Mouse (Mus musculus): ENCODE results near the gene Zfp704. TPM values are rescaled to one million over a fixed set of nuclear protein-coding genes. Genes with fewer than 3 reads are reported as not detected.

The Zfp704 gene
- polyA plus RNA-seq, 1 experiment from 2014 or later, result 11.4 TPM

DNA sequence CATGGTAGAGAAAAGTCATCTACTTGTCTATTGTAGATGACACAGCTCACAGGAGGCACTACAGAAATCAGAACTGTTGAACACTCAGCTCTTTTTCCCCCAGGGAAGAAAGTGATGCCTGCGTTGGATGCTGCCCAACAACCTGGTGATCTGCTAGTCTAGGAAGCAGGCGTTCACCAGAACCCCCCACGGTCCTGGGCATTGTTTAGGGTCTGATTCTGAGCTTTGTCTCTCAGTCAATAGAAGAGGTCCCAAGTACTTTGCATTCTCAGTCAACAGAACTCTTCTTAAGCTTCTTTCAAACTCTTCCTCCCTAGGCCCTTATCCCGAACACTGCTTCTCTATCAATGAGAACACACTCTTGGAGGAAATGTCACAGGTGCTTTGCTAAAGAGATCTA, 122.2 kb downstream of the Zfp704 start:
- H3K27me3 ChIP-seq (ENCODE audit: insufficient read depth, low read length), result no peaks in the 10 kb centered on the region
- no peak overlapping the region for H3K4me3 ChIP-seq (ENCODE audit: low read length)
- no peak overlapping the region for H3K9ac ChIP-seq (replicated peaks; ENCODE audit: low read length)
- H3K27ac ChIP-seq (ENCODE audit: low read length), result no peak overlapping the region
- no peak overlapping the region for H3K4me2 ChIP-seq (replicated peaks; ENCODE audit: low read depth, low read length)
- H3K9me3 ChIP-seq (ENCODE audit: low read length), result no peaks in the 10 kb centered on the region
- ATAC-seq (ENCODE audit: low FRiP score, low TSS enrichment), result no peak
- no peaks in the 10 kb centered on the region for H3K36me3 ChIP-seq (ENCODE audit: insufficient read depth, low read length)
- no peaks in the 10 kb centered on the region for H3K4me1 ChIP-seq (ENCODE audit: insufficient read depth, low read length)
- WGBS, result 87% methylated on average over 4 of the region's 4 CpGs

DNA sequence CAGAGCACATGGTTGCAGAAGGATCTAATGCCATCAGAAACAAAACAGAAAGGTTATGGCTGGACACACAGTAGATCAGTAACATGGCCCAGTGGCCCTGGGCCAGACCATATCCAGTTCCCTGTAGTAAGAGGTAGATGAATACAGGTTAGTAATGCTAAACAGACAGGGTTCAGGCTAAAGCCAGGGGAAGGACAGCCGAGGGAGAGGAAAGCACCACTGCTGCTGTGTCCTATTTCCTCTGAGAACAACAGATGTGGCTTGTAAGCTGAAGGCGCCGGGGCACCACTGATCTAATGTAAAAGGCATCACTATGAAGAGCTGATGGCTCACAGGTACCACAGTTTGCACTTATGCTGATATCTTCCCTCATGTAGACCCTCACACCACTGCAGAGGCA, 124.4 kb downstream of the Zfp704 start:
- Histone ChIP-seq H3K4me2 (replicated peaks; ENCODE audit: low read depth, low read length) (no peak overlapping the region), H3K4me3 (ENCODE audit: low read length) (no peak overlapping the region), H3K4me1 (ENCODE audit: insufficient read depth, low read length) (no peaks in the 10 kb centered on the region), H3K27ac (ENCODE audit: low read length) (no peak overlapping the region), H3K9ac (replicated peaks; ENCODE audit: low read length) (no peak overlapping the region), H3K36me3 (ENCODE audit: insufficient read depth, low read length) (no peaks in the 10 kb centered on the region), H3K9me3 (ENCODE audit: low read length) (no peaks in the 10 kb centered on the region), H3K27me3 (ENCODE audit: insufficient read depth, low read length) (no peaks in the 10 kb centered on the region)
- no peak for ATAC-seq (ENCODE audit: low FRiP score, low TSS enrichment)
- WGBS, result 82% methylated on average over 3 of the region's 3 CpGs

DNA sequence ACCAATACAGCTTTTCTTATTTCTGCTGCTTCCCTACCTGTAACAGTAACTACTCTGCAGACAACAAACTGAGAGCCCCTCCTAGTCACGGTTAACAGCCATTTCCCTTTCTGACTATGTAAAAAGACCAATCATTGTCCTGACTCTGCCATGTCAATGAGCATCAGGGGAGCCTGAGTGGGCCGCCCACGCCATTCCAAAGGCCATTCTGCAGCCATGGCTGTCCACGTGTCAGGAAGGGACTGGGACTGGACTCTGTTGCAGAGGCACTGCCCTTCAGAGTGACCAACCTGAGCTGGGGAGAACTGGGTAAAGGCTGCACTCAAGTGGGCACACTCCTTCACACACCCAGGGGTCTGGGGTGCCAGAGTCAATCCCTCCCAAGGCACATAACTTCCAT, 127.9 kb downstream of the Zfp704 start:
- H3K9me3 ChIP-seq (ENCODE audit: low read length), result no peaks in the 10 kb centered on the region
- no peak overlapping the region for H3K4me2 ChIP-seq (replicated peaks; ENCODE audit: low read depth, low read length)
- H3K4me1 ChIP-seq (ENCODE audit: insufficient read depth, low read length), result no peaks in the 10 kb centered on the region
- no peaks in the 10 kb centered on the region for H3K36me3 ChIP-seq (ENCODE audit: insufficient read depth, low read length)
- WGBS, result 77% methylated on average over 4 of the region's 4 CpGs
- H3K9ac ChIP-seq (replicated peaks; ENCODE audit: low read length), result no peak overlapping the region
- no peak overlapping the region for H3K4me3 ChIP-seq (ENCODE audit: low read length)
- no peak for ATAC-seq (ENCODE audit: low FRiP score, low TSS enrichment)
- H3K27ac ChIP-seq (ENCODE audit: low read length), result no peak overlapping the region
- no peaks in the 10 kb centered on the region for H3K27me3 ChIP-seq (ENCODE audit: insufficient read depth, low read length)

DNA sequence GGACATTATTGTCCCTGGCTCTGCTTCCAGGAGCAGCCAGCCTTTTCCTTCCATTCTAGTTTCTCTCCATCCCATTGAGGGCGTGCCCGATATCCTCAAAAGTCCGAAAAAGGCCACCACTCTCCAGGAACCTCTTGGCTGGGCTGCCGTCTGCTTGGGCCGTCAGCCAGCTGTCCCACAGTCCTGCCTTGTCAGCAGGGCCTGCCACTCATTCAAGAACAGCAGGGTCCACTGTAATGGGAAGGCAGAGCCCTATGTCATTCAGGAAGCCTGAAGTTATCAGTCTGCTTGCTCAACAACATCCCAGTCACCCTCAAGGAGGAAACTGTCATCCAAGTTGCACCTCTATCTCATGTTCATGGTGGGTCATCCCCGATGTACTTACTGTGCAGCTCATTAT, 128.5 kb downstream of the Zfp704 start:
- Histone ChIP-seq H3K36me3 (ENCODE audit: insufficient read depth, low read length) (no peaks in the 10 kb centered on the region), H3K9me3 (ENCODE audit: low read length) (no peaks in the 10 kb centered on the region), H3K27me3 (ENCODE audit: insufficient read depth, low read length) (no peaks in the 10 kb centered on the region), H3K27ac (ENCODE audit: low read length) (no peak overlapping the region), H3K9ac (replicated peaks; ENCODE audit: low read length) (no peak overlapping the region), H3K4me1 (ENCODE audit: insufficient read depth, low read length) (no peaks in the 10 kb centered on the region), H3K4me2 (replicated peaks; ENCODE audit: low read depth, low read length) (no peak overlapping the region), H3K4me3 (ENCODE audit: low read length) (no peak overlapping the region)
- no peak for ATAC-seq (ENCODE audit: low FRiP score, low TSS enrichment)
- 75% methylated on average over 6 of the region's 6 CpGs for WGBS

DNA sequence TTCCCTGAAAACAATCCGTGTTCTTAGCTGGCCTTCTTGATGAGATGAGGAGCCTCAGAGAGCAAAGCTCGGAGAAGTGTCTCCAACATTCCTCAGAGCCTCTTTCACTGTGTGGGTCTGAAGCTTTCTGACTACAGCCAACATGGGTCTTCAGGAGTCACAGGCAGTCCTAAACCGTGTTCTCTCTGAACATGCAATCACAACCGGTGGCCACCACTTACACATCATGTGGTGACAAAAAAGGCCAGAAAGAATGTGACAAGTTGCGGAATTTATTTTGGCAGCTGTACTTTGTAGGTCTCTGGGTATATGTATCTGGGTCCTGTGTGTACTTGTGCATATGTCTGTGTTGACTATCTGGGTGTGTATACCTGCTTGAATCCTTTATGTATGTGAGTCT, 128.9 kb downstream of the Zfp704 start:
- 85% methylated on average over 5 of the region's 5 CpGs for WGBS
- H3K4me3 ChIP-seq (ENCODE audit: low read length), result no peak overlapping the region
- ATAC-seq (ENCODE audit: low FRiP score, low TSS enrichment), result no peak
- H3K27me3 ChIP-seq (ENCODE audit: insufficient read depth, low read length), result no peaks in the 10 kb centered on the region
- no peaks in the 10 kb centered on the region for H3K9me3 ChIP-seq (ENCODE audit: low read length)
- H3K9ac ChIP-seq (replicated peaks; ENCODE audit: low read length), result no peak overlapping the region
- no peaks in the 10 kb centered on the region for H3K36me3 ChIP-seq (ENCODE audit: insufficient read depth, low read length)
- H3K4me2 ChIP-seq (replicated peaks; ENCODE audit: low read depth, low read length), result no peak overlapping the region
- no peak overlapping the region for H3K27ac ChIP-seq (ENCODE audit: low read length)
- no peaks in the 10 kb centered on the region for H3K4me1 ChIP-seq (ENCODE audit: insufficient read depth, low read length)

DNA sequence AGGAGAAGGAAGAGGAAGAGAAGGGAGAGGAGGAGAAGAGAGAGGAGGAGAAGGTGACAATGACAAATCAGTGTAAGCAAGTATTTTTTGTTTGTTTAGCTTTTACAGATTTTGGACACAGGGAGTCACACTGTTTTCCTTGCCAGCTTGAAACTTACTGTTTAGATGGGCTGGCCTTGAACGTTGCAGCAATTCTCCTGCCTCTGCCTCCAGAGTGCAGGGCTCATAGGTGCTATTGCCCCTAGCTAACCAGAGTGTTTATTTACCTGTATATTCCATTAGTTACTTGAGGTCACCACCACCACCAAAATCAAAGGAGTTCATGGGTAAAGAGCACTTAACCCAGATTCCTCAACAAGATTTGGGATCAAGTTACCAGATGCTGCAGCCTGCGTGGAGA, 132.5 kb downstream of the Zfp704 start:
- H3K27ac ChIP-seq (ENCODE audit: low read length), result no peak overlapping the region
- no peaks in the 10 kb centered on the region for H3K36me3 ChIP-seq (ENCODE audit: insufficient read depth, low read length)
- WGBS, result 63% methylated on average over 2 of the region's 2 CpGs
- no peak overlapping the region for H3K4me2 ChIP-seq (replicated peaks; ENCODE audit: low read depth, low read length)
- no peak overlapping the region for H3K4me3 ChIP-seq (ENCODE audit: low read length)
- no peaks in the 10 kb centered on the region for H3K4me1 ChIP-seq (ENCODE audit: insufficient read depth, low read length)
- no peaks in the 10 kb centered on the region for H3K27me3 ChIP-seq (ENCODE audit: insufficient read depth, low read length)
- H3K9me3 ChIP-seq (ENCODE audit: low read length), result no peaks in the 10 kb centered on the region
- no peak for ATAC-seq (ENCODE audit: low FRiP score, low TSS enrichment)
- H3K9ac ChIP-seq (replicated peaks; ENCODE audit: low read length), result no peak overlapping the region

DNA sequence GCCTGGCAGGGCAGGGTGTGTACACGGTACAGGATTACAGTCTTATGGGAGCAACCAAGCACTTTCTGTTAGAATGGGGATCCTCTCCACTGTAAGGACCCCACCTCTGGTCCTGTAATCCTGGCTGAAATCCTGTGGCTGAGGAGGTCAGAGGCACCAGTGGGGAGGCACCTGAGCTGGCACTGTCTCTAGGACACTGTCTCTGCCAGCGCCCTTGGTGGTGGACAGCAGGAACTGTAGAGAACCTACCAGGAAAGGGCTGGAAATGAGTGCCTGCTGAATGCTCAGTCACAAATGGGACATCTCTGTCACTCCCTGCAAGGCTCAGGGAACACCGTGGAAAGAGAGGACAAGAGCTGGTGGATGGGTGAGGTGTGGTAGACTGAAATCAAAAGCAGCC, 133.5 kb downstream of the Zfp704 start:
- Histone ChIP-seq H3K4me3 (ENCODE audit: low read length) (no peak overlapping the region), H3K9ac (replicated peaks; ENCODE audit: low read length) (no peak overlapping the region), H3K27me3 (ENCODE audit: insufficient read depth, low read length) (no peaks in the 10 kb centered on the region), H3K4me2 (replicated peaks; ENCODE audit: low read depth, low read length) (no peak overlapping the region), H3K9me3 (ENCODE audit: low read length) (no peaks in the 10 kb centered on the region), H3K36me3 (ENCODE audit: insufficient read depth, low read length) (no peaks in the 10 kb centered on the region), H3K4me1 (ENCODE audit: insufficient read depth, low read length) (no peaks in the 10 kb centered on the region), H3K27ac (ENCODE audit: low read length) (no peak overlapping the region)
- WGBS, result 94% methylated on average over 3 of the region's 3 CpGs
- ATAC-seq (ENCODE audit: low FRiP score, low TSS enrichment), result no peak

DNA sequence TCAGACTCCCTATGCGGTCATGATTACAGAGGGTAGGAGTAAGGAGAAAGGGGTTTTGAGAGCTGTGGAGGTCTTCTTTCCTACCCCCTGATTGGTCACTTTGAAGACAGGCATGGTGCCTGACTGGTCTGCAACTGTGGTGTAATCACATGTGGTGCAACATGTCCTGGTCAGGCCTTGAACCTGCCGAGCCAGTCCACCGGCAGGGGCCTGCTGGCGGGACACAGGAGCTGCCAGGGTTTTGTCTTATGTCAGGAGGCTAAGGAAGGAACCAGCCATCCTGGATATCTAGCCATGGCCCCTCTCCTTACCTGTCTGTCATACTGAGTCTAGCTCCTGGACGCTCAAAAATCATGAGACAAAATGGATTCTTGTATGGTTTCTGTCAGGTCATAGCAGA, 134.4 kb downstream of the Zfp704 start:
- Histone ChIP-seq H3K4me3 (ENCODE audit: low read length) (no peak overlapping the region), H3K9ac (replicated peaks; ENCODE audit: low read length) (no peak overlapping the region), H3K27ac (ENCODE audit: low read length) (no peak overlapping the region), H3K4me2 (replicated peaks; ENCODE audit: low read depth, low read length) (no peak overlapping the region), H3K9me3 (ENCODE audit: low read length) (no peaks in the 10 kb centered on the region), H3K4me1 (ENCODE audit: insufficient read depth, low read length) (no peaks in the 10 kb centered on the region), H3K27me3 (ENCODE audit: insufficient read depth, low read length) (no peaks in the 10 kb centered on the region), H3K36me3 (ENCODE audit: insufficient read depth, low read length) (no peaks in the 10 kb centered on the region)
- ATAC-seq (ENCODE audit: low FRiP score, low TSS enrichment), result no peak
- WGBS, result 86% methylated on average over 5 of the region's 5 CpGs

DNA sequence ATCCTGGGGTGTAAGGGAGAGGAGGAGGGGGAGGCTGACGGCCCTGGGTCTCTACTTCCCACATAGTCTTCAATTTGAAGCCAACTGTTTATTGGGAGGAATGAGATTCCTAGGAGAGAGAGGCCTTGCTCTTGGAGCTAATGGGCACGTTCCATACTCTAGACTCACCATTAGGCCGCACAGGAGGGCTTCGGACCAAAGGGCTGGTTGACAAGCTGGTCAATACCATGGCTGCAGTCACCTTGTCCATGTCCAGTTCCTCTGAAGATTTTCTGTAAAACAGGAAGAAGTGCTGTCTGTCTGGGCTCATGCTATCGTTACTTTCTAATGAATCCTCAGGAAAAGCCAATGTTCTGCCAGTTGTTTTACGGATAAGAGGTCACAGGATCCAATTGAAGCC, 135.6 kb downstream of the Zfp704 start:
- no peaks in the 10 kb centered on the region for H3K4me1 ChIP-seq (ENCODE audit: insufficient read depth, low read length)
- H3K27me3 ChIP-seq (ENCODE audit: insufficient read depth, low read length), result no peaks in the 10 kb centered on the region
- no peak overlapping the region for H3K4me2 ChIP-seq (replicated peaks; ENCODE audit: low read depth, low read length)
- ATAC-seq (ENCODE audit: low FRiP score, low TSS enrichment), result no peak
- no peaks in the 10 kb centered on the region for H3K9me3 ChIP-seq (ENCODE audit: low read length)
- WGBS, result 94% methylated on average over 6 of the region's 6 CpGs
- no peak overlapping the region for H3K9ac ChIP-seq (replicated peaks; ENCODE audit: low read length)
- no peak overlapping the region for H3K27ac ChIP-seq (ENCODE audit: low read length)
- no peak overlapping the region for H3K4me3 ChIP-seq (ENCODE audit: low read length)
- no peaks in the 10 kb centered on the region for H3K36me3 ChIP-seq (ENCODE audit: insufficient read depth, low read length)

DNA sequence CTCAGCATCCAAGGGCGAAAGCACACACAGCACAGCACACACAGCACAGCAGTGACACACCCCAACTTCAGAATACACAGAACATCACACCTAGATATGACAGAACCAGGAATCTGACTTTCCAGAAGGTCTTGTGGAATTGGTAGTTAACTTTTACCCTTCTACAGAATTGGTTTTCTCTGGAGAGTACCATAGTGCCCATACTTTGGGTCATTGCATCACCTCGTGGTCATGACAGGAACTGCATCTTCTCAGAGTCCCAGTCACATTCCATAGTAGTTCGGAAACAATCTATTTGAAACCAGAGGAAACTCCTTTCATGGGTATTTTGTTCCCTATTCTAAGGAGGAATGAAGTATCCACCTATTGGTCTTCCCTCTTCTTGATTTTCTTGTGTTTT, 143.6 kb downstream of the Zfp704 start:
- H3K27me3 ChIP-seq (ENCODE audit: insufficient read depth, low read length), result no peaks in the 10 kb centered on the region
- no peak overlapping the region for H3K9ac ChIP-seq (replicated peaks; ENCODE audit: low read length)
- H3K9me3 ChIP-seq (ENCODE audit: low read length), result 0 out of 2 replicates have a peak, but pooled peaks cover 5% of the 10 kb centered on the region
- no peak overlapping the region for H3K4me3 ChIP-seq (ENCODE audit: low read length)
- peak; percentile 56; the same call in 1 of the 2 replicates for ATAC-seq (ENCODE audit: low FRiP score, low TSS enrichment)
- H3K4me1 ChIP-seq (ENCODE audit: insufficient read depth, low read length), result no peaks in the 10 kb centered on the region
- H3K27ac ChIP-seq (ENCODE audit: low read length), result no peak overlapping the region
- H3K36me3 ChIP-seq (ENCODE audit: insufficient read depth, low read length), result peaks cover 6% of the 10 kb centered on the region; the same call in 1 of the 2 replicates
- WGBS, result 48% methylated on average over 3 of the region's 3 CpGs
- H3K4me2 ChIP-seq (replicated peaks; ENCODE audit: low read depth, low read length), result no peak overlapping the region

DNA sequence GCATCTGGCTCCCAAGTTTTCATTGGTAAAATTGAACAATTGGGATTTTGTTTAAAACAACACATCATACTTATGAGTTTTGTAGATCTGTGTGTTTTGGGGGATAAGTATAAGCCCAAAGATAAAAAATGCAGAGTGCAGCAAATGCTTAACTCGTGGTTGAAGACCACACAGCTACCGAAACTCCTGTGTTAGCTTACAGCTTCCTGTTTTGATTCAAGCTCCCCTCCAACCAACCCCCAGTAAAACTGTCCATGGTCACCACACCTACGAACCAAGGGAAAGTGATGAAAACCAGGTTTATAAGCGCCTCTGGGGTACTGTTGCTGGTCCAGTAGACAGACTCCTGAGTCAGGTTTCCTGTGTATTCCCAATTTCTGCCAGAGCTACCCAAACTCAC, 144.2 kb downstream of the Zfp704 start:
- no peak overlapping the region for H3K9ac ChIP-seq (replicated peaks; ENCODE audit: low read length)
- no peaks in the 10 kb centered on the region for H3K27me3 ChIP-seq (ENCODE audit: insufficient read depth, low read length)
- no peak overlapping the region for H3K27ac ChIP-seq (ENCODE audit: low read length)
- H3K4me3 ChIP-seq (ENCODE audit: low read length), result no peak overlapping the region
- H3K4me2 ChIP-seq (replicated peaks; ENCODE audit: low read depth, low read length), result no peak overlapping the region
- H3K9me3 ChIP-seq (ENCODE audit: low read length), result 0 out of 2 replicates have a peak, but pooled peaks cover 5% of the 10 kb centered on the region
- ATAC-seq (ENCODE audit: low FRiP score, low TSS enrichment), result no peak
- no peaks in the 10 kb centered on the region for H3K4me1 ChIP-seq (ENCODE audit: insufficient read depth, low read length)
- peaks cover 6% of the 10 kb centered on the region; the same call in 1 of the 2 replicates for H3K36me3 ChIP-seq (ENCODE audit: insufficient read depth, low read length)
- 73% methylated on average over 4 of the region's 4 CpGs for WGBS

All from kidney, embryonic 16.5 days (tissue).